Mouse (Mus musculus) liver, postnatal 0 days (tissue): ENCODE measurements around the gene Slc39a2. TPM values are rescaled to one million over a fixed set of nuclear protein-coding genes. Genes with fewer than 3 reads are reported as not detected.

Experiments used
- ATAC-seq: fragments of 200-750 bp; cut with Nextera tagmentation; 2 replicates; pipeline ENCODE4 v1.8.0; 2017; ENCODE audit warnings: mild to moderate bottlenecking, moderate library complexity
- DNase-seq: peaks from one replicate; pipeline ENCODE4 v3.0.0-alpha.2; 2016
- H3K27ac ChIP-seq: fragments of 300-500 bp; sonication (generic); 2 replicates; pipeline ENCODE4 v1.5.1; 2014; ENCODE audit warnings: antibody characterized with exemption, moderate library complexity, mild to moderate bottlenecking, low read depth
- H3K27me3 ChIP-seq: fragments of 300-500 bp; sonication (generic); 2 replicates; pipeline ENCODE4 v1.6.1; 2014; ENCODE audit warnings: low read length, control low read depth, mixed read lengths; ENCODE audit not compliant: insufficient read depth
- H3K36me3 ChIP-seq: fragments of 300-500 bp; sonication (generic); replicated peaks from 2 replicates; pipeline ENCODE4 v1.6.1; 2014; ENCODE audit warnings: mild to moderate bottlenecking, control low read depth, low read length, moderate library complexity, mixed read lengths; ENCODE audit not compliant: insufficient read depth
- H3K4me1 ChIP-seq: fragments of 300-500 bp; sonication (generic); 2 replicates; pipeline ENCODE4 v1.6.1; 2014; ENCODE audit warnings: antibody characterized with exemption, mild to moderate bottlenecking, control low read depth; ENCODE audit not compliant: insufficient read depth
- H3K4me2 ChIP-seq: fragments of 300-500 bp; sonication (generic); 2 replicates; pipeline ENCODE4 v1.6.1; 2014; ENCODE audit warnings: low read depth, mild to moderate bottlenecking, low read length, moderate library complexity, mixed read lengths
- H3K4me3 ChIP-seq: fragments of 300-500 bp; sonication (generic); 2 replicates; pipeline ENCODE4 v1.5.1; 2014; ENCODE audit warnings: low read depth, low read length
- H3K9ac ChIP-seq: fragments of 300-500 bp; sonication (generic); replicated peaks from 2 replicates; pipeline ENCODE4 v1.6.1; 2014; ENCODE audit warnings: mild to moderate bottlenecking, moderate library complexity
- H3K9me3 ChIP-seq: fragments of 300-500 bp; sonication (generic); 2 replicates; pipeline ENCODE4 v1.6.1; 2016; ENCODE audit warnings: mild to moderate bottlenecking, control low read depth, low read length, mixed read lengths
- CTCF ChIP-seq: sonication (generic); IDR thresholded peaks from 2 replicates; pipeline ENCODE4 v1.5.1; 2016; ENCODE audit warnings: antibody characterized with exemption, low read depth
- EP300 ChIP-seq: IDR thresholded peaks from 2 replicates; pipeline ENCODE4 v1.6.1; 2016; ENCODE audit warnings: antibody characterized with exemption, low read depth, mild to moderate bottlenecking
- WGBS: fragments of 180-500 bp; shearing (Covaris S2); extraction: QIAGEN DNeasy Blood & Tissue Kit; methylation state at CpG from one replicate; pipeline ENCODE4 v1.1.7; 2014; ENCODE audit not compliant: insufficient replicate concordance; 5-methylcytosine and 5-hydroxymethylcytosine counted together
- polyA plus RNA-seq: library from polyadenylated mRNA; unstranded; fragments of >200 nt; fragmentation: Nextera tagmentation; extraction: Ambion mirVana; gene quantifications from 2 replicates; pipeline ENCODE4 v1.2.1, GENCODE M21; 2015

The Slc39a2 gene
- polyA plus RNA-seq, 1 experiment from 2014 or later: 0.07 TPM

- no peak for DNase-seq
Observed at GRCm38 (mm10) chr14:51896019-51896418, 3.3 kb downstream of the Slc39a2 start.

GRCm38 (mm10) chr14:51896539-51897170 lies 4.0 kb downstream of the Slc39a2 start:
- no peak for ATAC-seq

More at GRCm38 (mm10) chr14:51896019-51896418, 3.3 kb downstream of the Slc39a2 start:
- Histone ChIP-seq H3K4me3 (no peak overlapping the region), H3K27ac (no peak overlapping the region), H3K4me2 (no peak overlapping the region), H3K9me3 (no peaks in the 10 kb centered on the region), H3K4me1 (0 out of 2 replicates have a peak, but pooled peaks cover 3% of the 10 kb centered on the region), H3K36me3 (peaks cover 9% of the 10 kb centered on the region), H3K9ac (no peak overlapping the region), H3K27me3 (no peaks in the 10 kb centered on the region)
- TF ChIP-seq EP300 (no peak), CTCF (no peak)
- ATAC-seq: no peak
- WGBS: 53% methylated on average over 6 of the region's 6 CpGs

GRCm38 (mm10) chr14:51899351-51899750 lies 6.7 kb downstream of the Slc39a2 start:
- no peak overlapping the region for H3K4me3 ChIP-seq
- H3K27ac ChIP-seq: no peak overlapping the region
- TF ChIP-seq EP300: no peak
- TF ChIP-seq CTCF: no peak
- H3K9ac ChIP-seq: no peak overlapping the region
- no peaks in the 10 kb centered on the region for H3K36me3 ChIP-seq
- no peaks in the 10 kb centered on the region for H3K27me3 ChIP-seq
- no peak overlapping the region for H3K4me2 ChIP-seq
- 87% methylated on average over 1 of the region's 1 CpGs for WGBS
- DNase-seq (no peak), ATAC-seq (no peak)
- H3K4me1 ChIP-seq: no peaks in the 10 kb centered on the region
- no peaks in the 10 kb centered on the region for H3K9me3 ChIP-seq

More at GRCm38 (mm10) chr14:51896539-51897170, 4.0 kb downstream of the Slc39a2 start:
- H3K27ac ChIP-seq: no peak overlapping the region
- no peak overlapping the region for H3K4me2 ChIP-seq
- H3K27me3 ChIP-seq: no peaks in the 10 kb centered on the region
- H3K9ac ChIP-seq: no peak overlapping the region
- no peak overlapping the region for H3K4me3 ChIP-seq
- TF ChIP-seq CTCF: no peak
- no peak for TF ChIP-seq EP300
- no peak for DNase-seq
- H3K4me1 ChIP-seq: 0 out of 2 replicates have a peak, but pooled peaks cover 3% of the 10 kb centered on the region
- no peaks in the 10 kb centered on the region for H3K9me3 ChIP-seq
- WGBS: 65% methylated on average over 8 of the region's 8 CpGs
- peaks cover 3% of the 10 kb centered on the region; the same call in 1 of the 2 replicates for H3K36me3 ChIP-seq

- 64% methylated on average over 9 of the region's 9 CpGs for WGBS
- no peak overlapping the region for H3K4me2 ChIP-seq
- no peaks in the 10 kb centered on the region for H3K27me3 ChIP-seq
- DNase-seq (peak; percentile 83), ATAC-seq (peak; percentile 63)
- 0 out of 2 replicates have a peak overlapping the region, but pooled peaks have one; percentile 7 for H3K27ac ChIP-seq
- H3K9ac ChIP-seq: no peak overlapping the region
- H3K4me1 ChIP-seq: peaks cover 4% of the 10 kb centered on the region; the same call in 1 of the 2 replicates
- peaks cover 12% of the 10 kb centered on the region for H3K36me3 ChIP-seq
- H3K4me3 ChIP-seq: no peak overlapping the region
- TF ChIP-seq CTCF (peak; percentile 94), EP300 (no peak)
- no peaks in the 10 kb centered on the region for H3K9me3 ChIP-seq
Observed at GRCm38 (mm10) chr14:51902806-51903710, 10.4 kb downstream of the Slc39a2 start.

- H3K9ac ChIP-seq: no peak overlapping the region
Observed at GRCm38 (mm10) chr14:51903782-51904181, 11.1 kb downstream of the Slc39a2 start.

GRCm38 (mm10) chr14:51904706-51905105 lies 12.0 kb downstream of the Slc39a2 start:
- DNase-seq (no peak), ATAC-seq (no peak)
- Histone ChIP-seq H3K4me1 (peaks cover 4% of the 10 kb centered on the region; the same call in 1 of the 2 replicates), H3K9me3 (no peaks in the 10 kb centered on the region), H3K4me2 (no peak overlapping the region), H3K36me3 (peaks cover 20% of the 10 kb centered on the region), H3K4me3 (no peak overlapping the region), H3K27me3 (no peaks in the 10 kb centered on the region), H3K27ac (no peak overlapping the region), H3K9ac (no peak overlapping the region)
- WGBS: 64% methylated on average over 7 of the region's 7 CpGs
- TF ChIP-seq CTCF (peak; percentile 47), EP300 (no peak)

More at GRCm38 (mm10) chr14:51903782-51904181, 11.1 kb downstream of the Slc39a2 start:
- TF ChIP-seq EP300: no peak
- TF ChIP-seq CTCF: no peak
- no peak for DNase-seq
- peaks cover 18% of the 10 kb centered on the region for H3K36me3 ChIP-seq
- H3K27me3 ChIP-seq: no peaks in the 10 kb centered on the region
- H3K4me1 ChIP-seq: peaks cover 4% of the 10 kb centered on the region; the same call in 1 of the 2 replicates
- H3K27ac ChIP-seq: no peak overlapping the region
- peak; percentile 23 for ATAC-seq
- H3K4me2 ChIP-seq: no peak overlapping the region
- H3K4me3 ChIP-seq: no peak overlapping the region
- no peaks in the 10 kb centered on the region for H3K9me3 ChIP-seq
- 84% methylated on average over 9 of the region's 9 CpGs for WGBS
